Mouse (Mus musculus) kidney, adult 18-20 months (tissue): ENCODE measurements around the gene Prdm10.

Source experiments
- DNase-seq: peaks from one replicate; pipeline ENCODE4 v3.0.0; 2021

Gene Prdm10

GRCm38 (mm10) chr9:31266013-31266659 is 14.2 kb upstream of the Prdm10 start:
- DNase-seq: no peak

- no peak for DNase-seq
Measured at GRCm38 (mm10) chr9:31271221-31272015, 8.9 kb upstream of the Prdm10 start.

GRCm38 (mm10) chr9:31272160-31272559 is 8.2 kb upstream of the Prdm10 start:
- DNase-seq: no peak

- DNase-seq: no peak
Measured at GRCm38 (mm10) chr9:31278651-31279050, 1.7 kb upstream of the Prdm10 start.

GRCm38 (mm10) chr9:31279306-31279705 is 1.0 kb upstream of the Prdm10 start:
- no peak for DNase-seq

GRCm38 (mm10) chr9:31279885-31280365 is 413 bp upstream of the Prdm10 start:
- DNase-seq: peak; percentile 92

- DNase-seq: peak; percentile 91
Measured at GRCm38 (mm10) chr9:31281011-31281662, 799 bp downstream of the Prdm10 start.

- no peak for DNase-seq
Measured at GRCm38 (mm10) chr9:31281663-31282015, 1.3 kb downstream of the Prdm10 start.

GRCm38 (mm10) chr9:31282536-31282935 is 2.2 kb downstream of the Prdm10 start:
- no peak for DNase-seq

GRCm38 (mm10) chr9:31283044-31283443 is 2.7 kb downstream of the Prdm10 start:
- no peak for DNase-seq

- no peak for DNase-seq
Measured at GRCm38 (mm10) chr9:31283911-31284310, 3.6 kb downstream of the Prdm10 start.

GRCm38 (mm10) chr9:31290201-31290862 is 10.0 kb downstream of the Prdm10 start:
- no peak for DNase-seq

GRCm38 (mm10) chr9:31291978-31292377 is 11.6 kb downstream of the Prdm10 start:
- DNase-seq: no peak

GRCm38 (mm10) chr9:31293208-31293607 is 12.9 kb downstream of the Prdm10 start:
- no peak for DNase-seq

GRCm38 (mm10) chr9:31295311-31295710 is 15.0 kb downstream of the Prdm10 start:
- DNase-seq: no peak

- no peak for DNase-seq
Measured at GRCm38 (mm10) chr9:31296293-31296692, 16.0 kb downstream of the Prdm10 start.

GRCm38 (mm10) chr9:31298751-31299150 is 18.4 kb downstream of the Prdm10 start:
- DNase-seq: no peak

GRCm38 (mm10) chr9:31300525-31300924 is 20.2 kb downstream of the Prdm10 start:
- no peak for DNase-seq

GRCm38 (mm10) chr9:31301107-31301506 is 20.8 kb downstream of the Prdm10 start:
- DNase-seq: no peak

- no peak for DNase-seq
Measured at GRCm38 (mm10) chr9:31301526-31302311, 21.4 kb downstream of the Prdm10 start.

GRCm38 (mm10) chr9:31304358-31304757 is 24.0 kb downstream of the Prdm10 start:
- no peak for DNase-seq

- DNase-seq: no peak
Measured at GRCm38 (mm10) chr9:31305117-31305516, 24.8 kb downstream of the Prdm10 start.
